Mouse (Mus musculus): ENCODE measurements at regions not wholly inside any gene's neighbourhood (a gene's known extent, or its start where the extent isn't known, plus 50 kb on each side); places are given as distances from the start of the nearest gene placed in this dataset.
A peak's percentile ranks its signal among the peaks of the same experiment; 100 is the strongest.

DNA sequence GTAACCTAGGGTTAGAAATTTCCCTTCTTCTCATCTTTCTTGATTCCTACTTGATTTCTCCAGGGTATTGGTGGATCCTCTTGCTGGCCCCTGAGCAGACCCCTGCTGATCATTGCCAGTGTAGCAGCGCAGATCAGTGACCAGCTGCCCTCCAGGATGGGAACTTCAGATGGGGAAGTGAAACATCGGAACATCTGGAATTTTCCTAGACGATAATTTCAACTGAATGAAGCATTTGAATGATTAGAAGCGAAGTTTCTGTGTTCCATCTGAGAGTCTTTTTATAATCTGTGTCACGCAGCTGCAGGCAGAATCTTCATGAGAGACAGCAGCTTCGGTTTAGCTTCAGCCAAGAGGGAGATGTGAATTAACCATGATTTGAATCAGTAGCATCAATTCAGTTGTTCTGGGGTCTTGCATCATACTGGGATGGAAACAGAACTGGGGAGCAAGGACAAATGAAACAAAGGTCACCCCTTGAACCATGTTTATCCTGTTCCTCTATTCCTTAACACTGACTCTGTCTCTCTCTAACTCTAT, 57.8 kb upstream of the Ddit4l start:
- DNase-seq (ENCODE audit: low read depth, low spot score) = peak; percentile 45

DNA sequence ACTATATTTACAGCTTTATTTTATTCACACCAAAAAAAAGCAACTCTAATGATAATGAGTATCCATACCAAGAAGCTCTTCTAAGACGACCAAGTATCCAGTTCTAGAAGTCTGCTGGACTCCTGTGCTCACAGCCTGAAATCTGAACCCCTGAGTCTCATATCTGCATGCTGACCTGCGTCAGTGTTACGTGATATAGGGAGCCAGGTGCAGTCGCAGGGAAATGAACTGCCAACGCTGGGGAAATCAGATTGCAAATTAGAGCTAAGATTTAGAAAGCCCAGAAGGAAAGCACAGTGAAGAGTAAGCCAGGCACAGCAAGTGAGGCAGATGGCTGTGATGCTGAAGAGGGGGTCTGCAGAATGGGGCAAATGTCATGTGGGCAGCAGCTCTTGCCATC, 57.1 kb upstream of the Ddit4l start:
- peak; percentile 38 for DNase-seq (ENCODE audit: low read depth, low spot score)

- DNase-seq (ENCODE audit: low read depth, low spot score) = no peak
Measured at GRCm38 (mm10) chr3:137568580-137569313, 52.7 kb upstream of the Ddit4l start.

Measured in brain, adult 2 months (tissue).